Mouse (Mus musculus) E14TG2a.4 (cell line): Measurements from ENCODE around the gene Bid.

Source experiments
- CTCF ChIP-seq: conservative IDR thresholded peaks from 2 replicates; pipeline ENCODE4 v1.5.1; 2014; ENCODE audit warnings: low read length
- NANOG ChIP-seq: IDR thresholded peaks from 2 replicates; pipeline ENCODE4 v1.6.1; 2014; ENCODE audit warnings: borderline replicate concordance, low read length, mixed read lengths

DNA sequence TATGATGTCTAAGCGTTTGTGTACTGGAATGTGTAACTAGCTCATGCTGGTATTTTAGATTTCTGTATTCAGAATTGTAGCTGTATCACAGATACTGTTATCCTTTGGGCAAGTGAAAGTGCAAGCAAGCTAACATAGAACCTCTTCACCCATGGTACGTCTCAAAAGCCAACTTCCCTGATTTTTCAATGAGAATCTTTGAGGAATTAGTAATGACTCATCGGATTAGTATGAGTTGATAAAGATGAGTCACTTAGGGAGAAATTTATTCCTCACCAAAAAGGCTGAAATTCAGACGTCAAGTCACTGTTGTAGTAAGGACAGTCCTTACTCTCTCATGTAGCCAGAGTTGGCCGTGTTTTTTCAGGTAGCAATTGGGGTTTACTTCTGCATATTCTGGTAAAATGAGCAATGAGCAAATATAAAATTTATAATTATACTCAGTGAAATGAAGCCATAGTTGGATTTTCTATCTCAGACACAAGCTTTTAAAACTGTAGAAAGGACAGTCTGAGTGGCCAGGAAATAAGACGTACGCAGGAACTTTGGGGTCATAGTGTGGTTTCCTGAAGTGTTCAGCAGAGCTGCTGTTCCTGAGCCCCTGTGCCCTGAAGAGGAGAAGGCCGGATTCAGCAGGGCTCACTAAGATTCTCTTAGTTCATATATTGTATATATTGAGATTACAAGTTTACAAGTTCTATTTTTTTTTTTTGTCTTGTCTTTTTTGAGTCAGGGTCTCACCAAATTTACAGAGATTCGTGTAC lies 50.4 kb downstream of the Bid start:
- no peak for TF ChIP-seq CTCF
- TF ChIP-seq NANOG = no peak
